ENCODE assay signal across 8 mouse cellular contexts in the genomic region with DNA sequence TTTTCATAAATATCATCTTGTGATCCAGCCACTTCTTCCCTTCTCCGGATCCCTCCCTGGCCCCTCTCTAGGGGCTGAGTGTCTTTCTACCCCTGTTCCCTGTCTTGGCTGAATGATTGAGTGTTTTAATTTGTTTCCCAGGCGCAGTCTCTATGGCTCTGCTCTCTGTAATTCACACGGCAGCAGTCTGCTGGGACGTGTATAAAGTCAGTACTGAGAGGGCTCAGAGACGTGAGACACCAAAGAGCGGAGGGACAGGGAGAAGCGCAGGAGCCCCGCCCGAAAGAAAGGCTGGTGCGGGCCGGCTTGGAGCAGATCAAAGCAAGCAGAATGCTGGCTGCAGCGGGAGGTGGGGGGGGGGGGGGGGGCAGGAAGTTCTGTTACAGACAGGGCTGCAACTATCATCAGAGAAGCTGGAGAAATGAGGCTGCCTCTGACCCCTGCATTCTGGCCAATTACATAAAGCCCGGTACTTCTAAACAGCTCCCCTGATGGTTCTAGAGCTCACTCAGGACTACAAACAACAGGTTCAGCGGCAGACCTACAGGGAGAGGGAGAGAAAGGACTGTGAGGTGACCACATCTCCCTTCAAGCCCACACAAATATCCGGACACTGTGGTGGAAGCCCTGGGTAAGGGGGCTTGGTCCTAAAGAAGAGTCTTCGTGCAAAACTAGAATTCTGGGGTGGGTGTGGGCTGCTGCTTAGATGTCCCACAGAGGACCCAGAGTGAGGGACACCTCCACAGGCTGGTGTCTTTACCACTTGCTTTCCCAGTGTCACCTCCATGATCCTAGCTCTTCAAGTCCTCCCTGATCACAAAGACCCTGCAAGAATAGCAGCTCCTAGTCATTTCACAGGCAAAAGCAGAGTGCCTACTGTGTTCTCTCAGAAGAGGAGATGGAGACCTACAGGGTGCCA. TPM values are rescaled to one million over a fixed set of nuclear protein-coding genes. Genes with fewer than 3 reads are reported as not detected.
DNase-seq lines count a peak whose midpoint lies in the region; ATAC-seq and TF ChIP-seq lines count a peak whose summit lies in the region.

No protein-coding gene starts in this region.

- H3K4me2 ChIP-seq in heart, embryonic 16.5 days (ENCODE audit: low read depth, low read length): peak overlapping the region; percentile 27

- no peaks in the 10 kb centered on the region for H3K9me3 ChIP-seq in heart, embryonic 16.5 days (replicated peaks; ENCODE audit: control insufficient read depth, low read length)
- no peaks in the 10 kb centered on the region for H3K9me3 ChIP-seq in limb, embryonic 10.5 days (replicated peaks)

- TF ChIP-seq CTCF in brain, embryonic 14.5 days (IDR thresholded peaks at IDR 0.05; ENCODE audit: borderline replicate concordance, extremely low read depth, insufficient read depth, insufficient read length): no peak

- H3K9ac ChIP-seq in heart, embryonic 16.5 days (ENCODE audit: low read length): 0 out of 2 replicates have a peak overlapping the region, but pooled peaks have one; percentile 30

- intact Hi-C loops in left cerebral cortex, postnatal 25 days (cut with DNase I): loop anchor here (2.0 kb wide), 1 partner anchor 27 kb away; no protein-coding TSS in a partner anchor

- H3K4me1 ChIP-seq in heart, embryonic 16.5 days (ENCODE audit: control insufficient read depth, insufficient read depth, low read length): peaks cover 10% of the 10 kb centered on the region
- H3K4me1 ChIP-seq in limb, embryonic 10.5 days: peaks cover 33% of the 10 kb centered on the region

- H3K27me3 ChIP-seq in heart, embryonic 16.5 days (ENCODE audit: control insufficient read depth, insufficient read depth, low read length): peaks cover 32% of the 10 kb centered on the region
- peaks cover 32% of the 10 kb centered on the region for H3K27me3 ChIP-seq in limb, embryonic 10.5 days (ENCODE audit: low read depth, poor library complexity, severe bottlenecking)

- TF ChIP-seq POLR2A in brain, embryonic 14.5 days (IDR thresholded peaks at IDR 0.05; ENCODE audit: borderline replicate concordance, extremely low read depth, insufficient read depth, insufficient read length, poor library complexity, severe bottlenecking): no peak

- no peak overlapping the region for H3K27ac ChIP-seq in heart, embryonic 16.5 days (ENCODE audit: low read length)
- peak overlapping the region; percentile 72 for H3K27ac ChIP-seq in limb, embryonic 10.5 days

- 2% methylated on average over 16 of the region's 16 CpGs for WGBS in heart, embryonic 16.5 days
- WGBS in limb, embryonic 10.5 days: under 1% methylated on average over 16 of the region's 16 CpGs

- peak; percentile 50 for DNase-seq in adrenal gland, postnatal 10 days
- no peak for DNase-seq in adrenal gland, adult 18-20 months (ENCODE audit: low spot score in 2 of 2)
- DNase-seq in brain, embryonic 14.5 days (ENCODE audit: low read depth): peak; percentile 77
- peak; percentile 65 for DNase-seq in limb, embryonic 10.5 days (ENCODE audit: low spot score)
- DNase-seq in naive thymus-derived CD4-positive, alpha-beta T cell, adult 2 months (ENCODE audit: low read depth): peak; percentile 58
- no peak for DNase-seq in urinary bladder, postnatal 36 days (ENCODE audit: low spot score in 2 of 2)
- no peak for DNase-seq in left cerebral cortex, postnatal 25 days (ENCODE audit: low spot score in 2 of 2)

- ATAC-seq in heart, embryonic 16.5 days (replicated peaks; ENCODE audit: extremely low read depth, insufficient read depth, low FRiP score): peak; percentile 53; the same call in 1 of the 2 replicates

- H3K4me3 ChIP-seq in heart, embryonic 16.5 days (ENCODE audit: low read length): peak overlapping the region; percentile 17
- peak overlapping the region; percentile 40 for H3K4me3 ChIP-seq in limb, embryonic 10.5 days

- no peaks in the 10 kb centered on the region for H3K36me3 ChIP-seq in heart, embryonic 16.5 days (ENCODE audit: control insufficient read depth, insufficient read depth)
- no peaks in the 10 kb centered on the region for H3K36me3 ChIP-seq in limb, embryonic 10.5 days

RNA-seq across cellular contexts. Expression of a gene that starts 20.7 kb away (rescaled TPM):
- total RNA-seq in adrenal gland, postnatal 10 days (2021): 100 to 1,000 TPM in 1 of 2 experiments, 10 to 100 TPM in 1; 77.7 to 101 TPM
- total RNA-seq in adrenal gland, adult 18-20 months (2021): 10 to 100 TPM; 57.9 to 70.2 TPM
- 105 and 115 TPM in 2 replicates for polyA plus RNA-seq in brain, embryonic 14.5 days (2012; rRNA removed)
- 88.3 and 88.7 TPM in 2 replicates for polyA plus RNA-seq in heart, embryonic 16.5 days (2015; fragmentation: Nextera tagmentation; extraction: Ambion mirVana)
- 267 and 278 TPM in 2 replicates for polyA plus RNA-seq in limb, embryonic 10.5 days (2016; fragmentation: Nextera tagmentation; extraction: Ambion mirVana)
- 10 to 100 TPM; 85.2 to 92.0 TPM for total RNA-seq in left cerebral cortex, postnatal 25 days (2021)

Comparison
In these comparisons a context has a peak if more than half of its experiments do, and no peak if none do; other contexts are left out.
1. DNase-seq: peak in adrenal gland, postnatal 10 days (single experiment), brain, embryonic 14.5 days (single experiment), limb, embryonic 10.5 days (single experiment) and naive thymus-derived CD4-positive, alpha-beta T cell, adult 2 months (single experiment); none in adrenal gland, adult 18-20 months (0 of 2), urinary bladder, postnatal 36 days (0 of 2) and left cerebral cortex, postnatal 25 days (0 of 2).